Mouse (Mus musculus) spleen, postnatal 36 days (tissue): ENCODE results near the gene Wdr38.

Source experiments
- DNase-seq, 2 experiments: peaks; one replicate each; pipeline ENCODE4 v3.0.0; 2022; ENCODE audit warnings: low spot score in 2 of 2, mixed read lengths in 1 of 2

Wdr38 gene

DNA sequence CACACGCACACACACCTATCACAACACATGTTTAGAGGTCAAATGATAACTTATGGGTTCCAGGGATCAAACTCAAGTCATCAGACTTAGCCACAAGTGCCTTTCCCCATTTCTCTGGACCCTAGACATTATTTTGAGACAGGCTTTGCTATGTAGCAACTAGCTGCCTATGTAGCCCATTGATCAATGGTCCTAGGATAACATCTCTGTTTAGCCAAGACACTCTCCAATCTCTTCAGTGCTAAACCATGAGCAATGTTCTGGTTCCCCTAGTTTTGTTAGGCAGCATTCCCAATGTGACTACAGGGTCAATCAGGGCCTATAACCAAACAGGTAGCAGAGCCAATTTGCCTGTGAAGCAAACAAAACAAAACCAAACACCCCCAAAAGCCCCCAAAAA, 51.2 kb downstream of the Wdr38 start:
- DNase-seq: no peak
